Mouse (Mus musculus): ENCODE data around the gene Spata21. TPM values are rescaled to one million over a fixed set of nuclear protein-coding genes. Genes with fewer than 3 reads are reported as not detected.
A peak's percentile ranks its signal among the peaks of the same experiment; 100 is the strongest.

Gene Spata21
- polyA plus RNA-seq, 1 experiment from 2014 or later, result not detected

- no peaks in the 10 kb centered on the region for H3K4me1 ChIP-seq (ENCODE audit: control insufficient read depth, insufficient read depth, low read length)
- peaks cover 82% of the 10 kb centered on the region for H3K36me3 ChIP-seq (ENCODE audit: control insufficient read depth, insufficient read depth, low read length)
- no peaks in the 10 kb centered on the region for H3K9me3 ChIP-seq (ENCODE audit: control insufficient read depth, low read length)
- 96% methylated on average over 8 of the region's 8 CpGs for WGBS
- DNase-seq, result no peak
- H3K4me3 ChIP-seq (replicated peaks; ENCODE audit: low read depth, low read length), result no peak overlapping the region
- H3K4me2 ChIP-seq (ENCODE audit: low read length), result no peak overlapping the region
- no peak overlapping the region for H3K27ac ChIP-seq (replicated peaks; ENCODE audit: low read depth, low read length)
- no peak for ATAC-seq (ENCODE audit: low FRiP score, low TSS enrichment)
- no peak overlapping the region for H3K9ac ChIP-seq (replicated peaks; ENCODE audit: low read length)
- no peaks in the 10 kb centered on the region for H3K27me3 ChIP-seq (ENCODE audit: control insufficient read depth, insufficient read depth, low read length)
These were observed 19.5 kb upstream of the Spata21 start for GRCm38 (mm10) chr4:141068655-141069054.

DNA sequence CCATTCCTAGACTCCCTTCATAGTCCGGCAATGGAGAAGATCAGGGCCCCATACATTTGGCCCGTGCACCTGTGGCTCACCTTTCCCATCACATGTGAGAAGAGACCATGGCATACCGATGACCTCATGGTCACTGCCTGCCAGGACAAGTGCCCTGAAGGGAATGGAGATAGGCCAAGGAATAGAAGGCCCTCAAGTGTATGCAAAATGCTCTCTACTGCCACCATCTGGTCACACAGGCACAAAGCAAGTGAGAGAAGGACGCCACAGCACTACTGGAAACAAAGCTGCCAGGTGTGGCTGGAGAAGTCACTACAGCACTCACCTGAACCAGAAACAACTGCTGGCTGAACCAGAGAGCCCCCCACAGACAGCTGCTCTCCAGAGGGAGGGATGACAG lies 18.4 kb upstream of the Spata21 start:
- ATAC-seq (ENCODE audit: low FRiP score, low TSS enrichment) (no peak), DNase-seq (peak; percentile 81)
- Histone ChIP-seq H3K27ac (replicated peaks; ENCODE audit: low read depth, low read length) (no peak overlapping the region), H3K4me3 (replicated peaks; ENCODE audit: low read depth, low read length) (no peak overlapping the region), H3K4me2 (ENCODE audit: low read length) (no peak overlapping the region), H3K4me1 (ENCODE audit: control insufficient read depth, insufficient read depth, low read length) (no peaks in the 10 kb centered on the region), H3K27me3 (ENCODE audit: control insufficient read depth, insufficient read depth, low read length) (no peaks in the 10 kb centered on the region), H3K9me3 (ENCODE audit: control insufficient read depth, low read length) (no peaks in the 10 kb centered on the region), H3K36me3 (ENCODE audit: control insufficient read depth, insufficient read depth, low read length) (peaks cover 85% of the 10 kb centered on the region), H3K9ac (replicated peaks; ENCODE audit: low read length) (no peak overlapping the region)
- 61% methylated on average over 4 of the region's 4 CpGs for WGBS

GRCm38 (mm10) chr4:141072502-141072901 lies 15.6 kb upstream of the Spata21 start:
- ATAC-seq (ENCODE audit: low FRiP score, low TSS enrichment), result no peak
- H3K4me2 ChIP-seq (ENCODE audit: low read length), result no peak overlapping the region
- H3K27me3 ChIP-seq (ENCODE audit: control insufficient read depth, insufficient read depth, low read length), result no peaks in the 10 kb centered on the region
- no peak overlapping the region for H3K9ac ChIP-seq (replicated peaks; ENCODE audit: low read length)
- 95% methylated on average over 11 of the region's 11 CpGs for WGBS
- H3K4me3 ChIP-seq (replicated peaks; ENCODE audit: low read depth, low read length), result no peak overlapping the region
- DNase-seq, result no peak
- peaks cover 12% of the 10 kb centered on the region for H3K4me1 ChIP-seq (ENCODE audit: control insufficient read depth, insufficient read depth, low read length)
- H3K36me3 ChIP-seq (ENCODE audit: control insufficient read depth, insufficient read depth, low read length), result peaks cover 68% of the 10 kb centered on the region
- H3K9me3 ChIP-seq (ENCODE audit: control insufficient read depth, low read length), result no peaks in the 10 kb centered on the region
- no peak overlapping the region for H3K27ac ChIP-seq (replicated peaks; ENCODE audit: low read depth, low read length)

GRCm38 (mm10) chr4:141073661-141074060 lies 14.5 kb upstream of the Spata21 start:
- Histone ChIP-seq H3K4me2 (ENCODE audit: low read length) (no peak overlapping the region), H3K4me1 (ENCODE audit: control insufficient read depth, insufficient read depth, low read length) (peaks cover 13% of the 10 kb centered on the region), H3K36me3 (ENCODE audit: control insufficient read depth, insufficient read depth, low read length) (peaks cover 56% of the 10 kb centered on the region), H3K27ac (replicated peaks; ENCODE audit: low read depth, low read length) (no peak overlapping the region), H3K9me3 (ENCODE audit: control insufficient read depth, low read length) (no peaks in the 10 kb centered on the region), H3K4me3 (replicated peaks; ENCODE audit: low read depth, low read length) (no peak overlapping the region), H3K9ac (replicated peaks; ENCODE audit: low read length) (no peak overlapping the region), H3K27me3 (ENCODE audit: control insufficient read depth, insufficient read depth, low read length) (no peaks in the 10 kb centered on the region)
- DNase-seq (no peak), ATAC-seq (ENCODE audit: low FRiP score, low TSS enrichment) (no peak)
- 98% methylated on average over 9 of the region's 9 CpGs for WGBS

GRCm38 (mm10) chr4:141074109-141074508 lies 14.0 kb upstream of the Spata21 start:
- H3K36me3 ChIP-seq (ENCODE audit: control insufficient read depth, insufficient read depth, low read length), result peaks cover 52% of the 10 kb centered on the region
- no peak for ATAC-seq (ENCODE audit: low FRiP score, low TSS enrichment)

DNA sequence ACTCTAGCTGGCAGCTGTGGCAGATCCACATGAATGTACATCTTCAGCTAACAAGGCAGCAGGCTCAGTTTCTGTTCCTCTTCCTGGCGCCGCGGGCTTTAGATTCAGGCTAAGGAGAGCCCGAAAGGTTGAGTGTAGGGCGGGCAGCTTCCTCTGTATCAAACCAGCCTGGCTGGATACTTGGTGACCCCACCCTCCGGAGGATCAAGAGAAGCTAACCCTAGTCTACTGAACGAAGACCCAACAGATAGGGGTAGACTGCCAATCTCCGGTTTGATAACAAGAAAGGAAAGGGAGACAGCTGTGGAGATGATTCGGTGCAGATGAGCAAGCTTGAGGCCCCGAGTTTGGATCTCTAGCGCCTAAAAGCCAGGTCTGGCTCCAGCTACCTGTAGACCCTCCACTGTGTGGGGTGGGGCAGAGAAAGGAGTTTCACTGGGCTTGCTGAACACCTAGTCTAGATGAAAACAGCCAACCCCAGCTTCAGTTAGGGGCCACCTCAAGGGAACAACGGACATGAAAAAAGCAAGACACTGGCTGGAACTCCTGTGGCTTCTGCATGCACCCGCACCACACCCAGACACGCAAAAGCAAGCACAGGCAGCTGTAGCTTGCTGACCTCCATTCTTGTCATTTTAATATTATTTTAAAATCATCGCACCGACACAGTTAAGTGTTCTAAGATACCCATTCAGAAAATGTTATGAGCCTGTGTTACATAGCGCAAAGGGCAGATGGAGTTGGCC lies 11.2 kb upstream of the Spata21 start:
- Histone ChIP-seq H3K27ac (replicated peaks; ENCODE audit: low read depth, low read length) (no peak overlapping the region), H3K4me3 (replicated peaks; ENCODE audit: low read depth, low read length) (peak overlapping the region; percentile 96), H3K4me1 (ENCODE audit: control insufficient read depth, insufficient read depth, low read length) (peaks cover 13% of the 10 kb centered on the region), H3K36me3 (ENCODE audit: control insufficient read depth, insufficient read depth, low read length) (peaks cover 24% of the 10 kb centered on the region), H3K9ac (replicated peaks; ENCODE audit: low read length) (peak overlapping the region; percentile 87), H3K27me3 (ENCODE audit: control insufficient read depth, insufficient read depth, low read length) (no peaks in the 10 kb centered on the region), H3K9me3 (ENCODE audit: control insufficient read depth, low read length) (no peaks in the 10 kb centered on the region), H3K4me2 (ENCODE audit: low read length) (peak overlapping the region; percentile 76)
- DNase-seq, result no peak
- 86% methylated on average over 17 of the region's 17 CpGs for WGBS
- ATAC-seq (ENCODE audit: low FRiP score, low TSS enrichment), result no peak

More at GRCm38 (mm10) chr4:141074109-141074508, 14.0 kb upstream of the Spata21 start:
- no peak overlapping the region for H3K4me2 ChIP-seq (ENCODE audit: low read length)
- 96% methylated on average over 4 of the region's 4 CpGs for WGBS
- no peaks in the 10 kb centered on the region for H3K27me3 ChIP-seq (ENCODE audit: control insufficient read depth, insufficient read depth, low read length)
- H3K4me3 ChIP-seq (replicated peaks; ENCODE audit: low read depth, low read length), result no peak overlapping the region
- DNase-seq, result no peak
- no peak overlapping the region for H3K27ac ChIP-seq (replicated peaks; ENCODE audit: low read depth, low read length)
- peaks cover 13% of the 10 kb centered on the region for H3K4me1 ChIP-seq (ENCODE audit: control insufficient read depth, insufficient read depth, low read length)
- H3K9me3 ChIP-seq (ENCODE audit: control insufficient read depth, low read length), result no peaks in the 10 kb centered on the region
- no peak overlapping the region; the same call in 1 of the 2 replicates for H3K9ac ChIP-seq (replicated peaks; ENCODE audit: low read length)

DNA sequence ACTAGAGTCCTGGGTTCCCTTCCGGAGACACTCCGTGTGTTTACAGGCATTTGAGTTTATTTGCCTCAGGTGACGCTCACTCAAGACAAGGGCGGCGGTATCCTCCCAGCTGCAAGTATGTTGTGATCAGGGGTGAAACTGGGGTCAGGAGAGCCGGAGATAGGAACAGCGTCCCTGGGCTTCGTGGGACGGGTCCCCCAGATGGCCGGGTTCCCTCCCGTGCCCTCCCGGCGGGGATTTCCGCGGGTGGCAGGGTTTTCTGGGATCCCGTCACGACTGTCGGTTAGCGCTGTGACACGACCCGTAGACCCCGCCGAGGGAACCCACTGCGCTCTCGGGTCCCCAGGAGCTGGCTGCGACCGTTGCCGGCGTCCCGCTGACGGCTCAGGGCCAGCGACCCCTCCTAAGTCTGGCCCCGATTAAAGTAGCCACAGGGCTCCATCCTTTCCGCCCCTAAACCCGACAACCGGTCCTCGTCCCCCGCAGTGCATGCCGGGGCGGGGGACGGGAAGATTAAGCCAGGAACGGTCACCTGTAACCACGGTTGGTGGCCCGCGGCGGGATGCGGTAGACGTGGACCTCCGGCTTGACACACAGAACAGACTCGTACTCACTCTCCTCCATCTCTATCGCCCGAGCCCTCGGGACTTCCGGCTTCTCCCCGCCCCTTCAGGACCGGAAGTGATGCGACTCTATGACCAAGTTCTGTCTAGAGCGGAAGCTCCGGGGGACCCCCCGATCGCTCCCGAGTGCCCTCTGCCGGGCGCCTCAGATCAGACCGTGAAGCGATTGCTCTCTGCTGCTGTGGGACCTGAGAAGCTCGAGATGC lies 10.2 kb upstream of the Spata21 start, which contains the start of gene Necap2:
Necap2 (minus strand) TSS at position 677 of the 829 bp plus-strand sequence.
- Histone ChIP-seq H3K36me3 (ENCODE audit: control insufficient read depth, insufficient read depth, low read length) (peaks cover 15% of the 10 kb centered on the region), H3K27me3 (ENCODE audit: control insufficient read depth, insufficient read depth, low read length) (no peaks in the 10 kb centered on the region), H3K27ac (replicated peaks; ENCODE audit: low read depth, low read length) (peak within 1 kb of the TSS; percentile 77), H3K4me2 (ENCODE audit: low read length) (peak within 1 kb of the TSS; percentile 76), H3K4me1 (ENCODE audit: control insufficient read depth, insufficient read depth, low read length) (peaks cover 13% of the 10 kb centered on the region), H3K4me3 (replicated peaks; ENCODE audit: low read depth, low read length) (peak within 1 kb of the TSS; percentile 96), H3K9ac (replicated peaks; ENCODE audit: low read length) (peak within 1 kb of the TSS; percentile 87), H3K9me3 (ENCODE audit: control insufficient read depth, low read length) (no peaks in the 10 kb centered on the region)
- peak; percentile 91 for ATAC-seq (ENCODE audit: low FRiP score, low TSS enrichment)
- DNase-seq, result peak; percentile 99
- under 1% methylated on average over 67 of the region's 67 CpGs for WGBS

DNA sequence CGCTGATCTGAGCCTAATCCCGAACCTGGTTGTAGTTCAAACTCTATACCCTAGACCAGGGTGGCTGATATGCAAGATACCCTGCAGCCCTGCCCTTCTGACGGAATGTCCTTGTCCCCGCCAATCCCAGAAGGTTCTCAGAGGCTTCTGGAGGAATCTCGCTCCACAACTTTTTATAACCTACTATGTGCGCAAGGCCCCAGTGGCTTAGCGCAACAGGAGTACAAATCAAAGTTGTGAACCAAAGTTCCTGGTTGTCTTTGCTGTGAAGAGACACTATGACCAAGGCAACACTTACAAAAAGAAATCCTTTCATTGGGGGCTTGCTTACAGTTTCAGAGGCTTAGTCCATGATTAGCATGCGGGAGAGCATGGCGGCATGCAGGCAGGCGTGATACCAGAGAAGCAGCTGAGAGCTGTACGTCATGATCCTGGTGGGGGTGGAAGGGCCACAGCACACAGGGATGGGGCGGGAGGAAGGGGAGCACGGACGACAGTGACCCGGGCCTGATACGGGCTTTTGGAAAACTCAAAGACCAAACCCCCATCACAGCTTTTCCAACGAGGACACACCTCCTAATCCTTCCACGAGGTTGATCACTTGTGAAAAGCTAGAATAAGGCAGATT lies 9.5 kb upstream of the Spata21 start:
- no peak overlapping the region for H3K9ac ChIP-seq (replicated peaks; ENCODE audit: low read length)
- WGBS, result 69% methylated on average over 18 of the region's 18 CpGs
- no peaks in the 10 kb centered on the region for H3K27me3 ChIP-seq (ENCODE audit: control insufficient read depth, insufficient read depth, low read length)
- ATAC-seq (ENCODE audit: low FRiP score, low TSS enrichment) (no peak), DNase-seq (no peak)
- H3K27ac ChIP-seq (replicated peaks; ENCODE audit: low read depth, low read length), result no peak overlapping the region
- peaks cover 8% of the 10 kb centered on the region; the same call in 1 of the 2 replicates for H3K36me3 ChIP-seq (ENCODE audit: control insufficient read depth, insufficient read depth, low read length)
- H3K4me1 ChIP-seq (ENCODE audit: control insufficient read depth, insufficient read depth, low read length), result peaks cover 13% of the 10 kb centered on the region
- H3K9me3 ChIP-seq (ENCODE audit: control insufficient read depth, low read length), result no peaks in the 10 kb centered on the region
- no peak overlapping the region for H3K4me3 ChIP-seq (replicated peaks; ENCODE audit: low read depth, low read length)
- H3K4me2 ChIP-seq (ENCODE audit: low read length), result no peak overlapping the region

Measured in midbrain, embryonic 14.5 days (tissue).